Mouse (Mus musculus) liver, embryonic 18 days (tissue): ENCODE measurements around the gene Tmem132d. TPM values are rescaled to one million over a fixed set of nuclear protein-coding genes. Genes with fewer than 3 reads are reported as not detected.

Experiments
- polyA plus RNA-seq: library from polyadenylated mRNA; depleted of rRNA; stranded (reverse); fragments of >200 nt; gene quantifications from 2 replicates; pipeline ENCODE4 v1.2.3, GENCODE M21; 2012; rRNA removed

Tmem132d gene
- polyA plus RNA-seq: not detected in 2 replicates

DNA sequence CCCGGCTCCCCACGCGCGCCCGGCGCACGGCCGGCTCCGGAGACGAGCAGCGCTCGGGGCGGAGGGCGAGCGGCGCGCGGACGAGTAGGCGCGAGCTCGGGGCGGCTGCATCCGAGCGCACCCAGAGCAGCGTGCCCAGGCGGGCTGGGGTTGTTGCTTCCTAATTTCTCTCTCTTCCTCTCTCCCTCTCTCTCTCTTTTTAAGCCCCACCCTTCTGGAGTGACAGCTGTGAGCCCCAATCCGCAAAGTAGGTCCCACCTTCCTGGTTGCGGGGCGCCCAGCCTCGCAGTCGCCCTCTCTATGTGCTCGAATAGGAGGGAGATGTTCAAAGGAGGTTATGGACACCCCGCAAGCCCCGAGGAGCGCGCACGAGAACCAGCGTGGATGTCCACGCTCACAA, at the start of gene Tmem132d:
Tmem132d (minus strand) TSS at position 162 of the 400 bp plus-strand sequence.

Other genes starting within 250 kb of the Tmem132d start
- gene Fzd10, start 167.8 kb upstream of the Tmem132d start, polyA plus RNA-seq: 0.01 TPM in 1 of 2 replicates, not detected in the other